Mouse (Mus musculus) stomach, postnatal 0 days (tissue): Measurements from ENCODE around the gene Zfp113. TPM values are rescaled to one million over a fixed set of nuclear protein-coding genes. Genes with fewer than 3 reads are reported as not detected.

Source experiments
- ATAC-seq: fragments of 200-750 bp; cut with Nextera tagmentation; 2 replicates; pipeline ENCODE4 v1.8.0; 2017; ENCODE audit not compliant: low FRiP score, low TSS enrichment
- DNase-seq: peaks from one replicate; pipeline ENCODE4 v3.0.0-alpha.2; 2016; ENCODE audit warnings: low spot score
- H3K27ac ChIP-seq: fragments of 300-500 bp; sonication (generic); replicated peaks from 2 replicates; pipeline ENCODE4 v1.5.1; 2014; ENCODE audit warnings: mild to moderate bottlenecking, control low read depth
- H3K27me3 ChIP-seq: fragments of 300-500 bp; sonication (generic); 2 replicates; pipeline ENCODE4 v1.6.1; 2014; ENCODE audit warnings: low read length; ENCODE audit not compliant: control insufficient read depth, insufficient read depth
- H3K36me3 ChIP-seq: fragments of 300-500 bp; sonication (generic); 2 replicates; pipeline ENCODE4 v1.6.1; 2014; ENCODE audit warnings: low read length, mixed read lengths; ENCODE audit not compliant: control insufficient read depth, insufficient read depth
- H3K4me1 ChIP-seq: fragments of 300-500 bp; sonication (generic); replicated peaks from 2 replicates; pipeline ENCODE4 v1.6.1; 2014; ENCODE audit warnings: antibody characterized with exemption; ENCODE audit not compliant: control insufficient read depth, insufficient read depth
- H3K4me2 ChIP-seq: fragments of 300-500 bp; sonication (generic); replicated peaks from 2 replicates; pipeline ENCODE4 v1.6.1; 2014; ENCODE audit warnings: low read depth, mild to moderate bottlenecking, control low read depth, moderate library complexity
- H3K4me3 ChIP-seq: fragments of 300-500 bp; sonication (generic); 2 replicates; pipeline ENCODE4 v1.5.1; 2014; ENCODE audit warnings: low read depth, low read length, control low read depth
- H3K9ac ChIP-seq: fragments of 300-500 bp; sonication (generic); 2 replicates; pipeline ENCODE4 v1.6.1; 2014; ENCODE audit warnings: mild to moderate bottlenecking, low read length, control low read depth, mixed read lengths
- H3K9me3 ChIP-seq: fragments of 300-500 bp; sonication (generic); 2 replicates; pipeline ENCODE4 v1.6.1; 2016; ENCODE audit warnings: low read length; ENCODE audit not compliant: control insufficient read depth
- CTCF ChIP-seq: IDR thresholded peaks from 2 replicates; pipeline ENCODE4 v1.5.1; 2016; ENCODE audit warnings: antibody characterized with exemption, low read depth, mild to moderate bottlenecking, moderate library complexity
- EP300 ChIP-seq: optimal IDR thresholded peaks from 2 replicates; pipeline ENCODE3; 2016; ENCODE audit warnings: antibody characterized with exemption
- WGBS: fragments of 180-500 bp; shearing (Covaris S2); extraction: QIAGEN DNeasy Blood & Tissue Kit; methylation state at CpG from one replicate; pipeline ENCODE4 v1.1.7; 2014; 5-methylcytosine and 5-hydroxymethylcytosine counted together
- polyA plus RNA-seq: library from polyadenylated mRNA; unstranded; fragments of >200 nt; fragmentation: Nextera tagmentation; extraction: Ambion mirVana; gene quantifications from 2 replicates; pipeline ENCODE4 v1.2.1, GENCODE M21; 2015

The Zfp113 gene
- 6.1 and 8.0 TPM in 2 replicates for polyA plus RNA-seq

DNA sequence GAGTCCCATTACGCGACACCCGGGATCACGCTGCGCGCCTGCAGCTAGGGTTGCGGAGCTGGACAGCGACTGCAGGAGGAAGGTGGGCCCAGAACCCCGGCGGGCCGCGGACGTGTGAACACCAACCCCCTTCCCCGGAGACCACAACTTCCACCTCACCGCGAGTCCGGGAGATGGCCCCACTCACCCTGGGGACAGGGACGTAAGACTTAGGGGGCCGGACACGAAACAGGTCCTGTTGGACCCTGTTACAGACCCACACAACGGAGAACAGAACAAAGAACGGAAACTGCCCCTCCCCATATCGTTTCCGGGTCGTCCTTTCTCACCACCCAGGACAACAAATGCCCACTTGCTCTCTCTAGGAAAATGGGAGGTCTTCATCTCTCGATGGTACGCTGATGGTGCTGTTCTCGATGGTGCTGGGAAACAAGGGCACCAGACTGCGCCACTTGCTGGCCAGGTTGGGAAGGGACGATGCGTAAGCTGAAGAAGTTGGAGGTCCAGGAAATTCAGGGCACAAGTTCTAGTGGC is at the start of gene Zfp113:
Gene Zfp113 (minus strand): TSS at position 302 of the 534 bp plus-strand sequence.
- Histone ChIP-seq H3K27ac (peak within 1 kb of the TSS; percentile 93), H3K36me3 (peaks cover 8% of the 10 kb centered on the region), H3K4me3 (peak within 1 kb of the TSS; percentile 71), H3K9me3 (no peaks in the 10 kb centered on the region), H3K4me1 (no peaks in the 10 kb centered on the region), H3K4me2 (peak within 1 kb of the TSS; percentile 64), H3K9ac (peak within 1 kb of the TSS; percentile 89), H3K27me3 (no peaks in the 10 kb centered on the region)
- ATAC-seq, result peak; percentile 98
- WGBS, result under 1% methylated on average over 31 of the region's 31 CpGs
- no peak for TF ChIP-seq EP300
- TF ChIP-seq CTCF, result peak; percentile 96
- peak; percentile 91 for DNase-seq

DNA sequence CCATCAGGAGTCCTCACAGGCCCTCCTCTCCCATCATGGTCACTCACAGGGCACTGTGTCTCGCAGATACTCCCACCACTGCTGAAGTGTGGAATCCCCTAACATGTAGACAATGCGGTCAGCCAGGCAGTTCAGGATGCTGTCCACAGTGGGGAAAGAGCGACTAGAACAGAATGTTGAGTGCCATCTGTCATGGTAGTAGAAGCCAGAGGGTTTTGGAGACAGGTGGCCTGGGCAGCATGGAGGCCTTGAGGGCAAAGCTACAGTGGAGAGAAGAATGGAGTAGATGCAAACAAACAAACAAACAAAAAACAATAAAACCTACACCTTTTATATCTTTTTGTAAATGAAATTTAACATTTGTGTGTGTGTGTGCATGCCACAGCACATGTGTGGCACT is 46.5 kb upstream of the Zfp113 start:
- WGBS, result 90% methylated on average over 3 of the region's 3 CpGs
- Histone ChIP-seq H3K4me1 (no peaks in the 10 kb centered on the region), H3K27me3 (no peaks in the 10 kb centered on the region), H3K9ac (no peak overlapping the region), H3K9me3 (no peaks in the 10 kb centered on the region), H3K36me3 (no peaks in the 10 kb centered on the region), H3K4me3 (no peak overlapping the region), H3K27ac (no peak overlapping the region), H3K4me2 (no peak overlapping the region)
- no peak for ATAC-seq
- TF ChIP-seq CTCF (no peak), EP300 (no peak)
- no peak for DNase-seq

DNA sequence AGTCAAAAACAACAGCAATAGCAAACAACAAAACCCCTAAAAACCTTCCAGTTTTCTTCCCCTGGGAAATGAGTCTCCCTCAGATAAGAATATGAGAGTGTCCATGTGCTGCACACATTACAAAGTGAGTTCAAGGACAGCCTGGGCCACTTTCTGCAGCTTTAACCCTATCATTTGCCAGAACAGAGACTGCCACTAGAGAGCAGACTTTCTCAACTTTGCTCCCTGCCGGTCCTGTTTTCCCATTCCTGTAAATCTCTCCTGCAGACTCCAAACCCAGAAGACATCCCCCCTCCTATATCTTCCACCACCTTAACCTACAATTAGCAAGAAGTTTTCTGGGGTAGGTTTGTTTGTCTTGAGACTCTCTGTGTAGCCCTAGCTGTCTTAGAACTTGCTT is 44.0 kb upstream of the Zfp113 start:
- Histone ChIP-seq H3K9me3 (no peaks in the 10 kb centered on the region), H3K4me3 (no peak overlapping the region), H3K27ac (no peak overlapping the region), H3K9ac (no peak overlapping the region), H3K27me3 (no peaks in the 10 kb centered on the region), H3K4me2 (no peak overlapping the region), H3K36me3 (no peaks in the 10 kb centered on the region), H3K4me1 (no peaks in the 10 kb centered on the region)
- WGBS, result 21% methylated on average over 1 of the region's 1 CpGs
- ATAC-seq (no peak), DNase-seq (no peak)
- TF ChIP-seq CTCF (peak; percentile 62), EP300 (no peak)

DNA sequence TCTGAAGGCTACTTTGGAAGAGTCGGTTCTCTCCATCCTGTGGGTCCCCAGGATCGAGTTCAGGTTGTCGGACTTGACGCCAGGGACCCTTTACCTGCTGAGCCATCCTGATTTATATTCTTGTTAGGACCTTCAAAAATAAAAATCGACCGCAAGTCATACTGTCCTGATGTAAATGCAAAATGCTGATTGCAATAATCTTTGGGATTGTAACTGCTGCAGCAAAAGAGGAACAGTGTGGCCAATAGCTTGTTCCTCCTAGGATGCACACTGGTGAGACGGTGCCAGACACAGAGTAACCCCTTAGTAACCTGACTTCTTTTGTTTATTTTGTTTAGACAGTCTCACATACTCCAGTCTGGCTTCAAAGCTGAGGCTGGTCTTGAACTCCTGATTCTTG is 39.9 kb upstream of the Zfp113 start:
- H3K9me3 ChIP-seq, result no peaks in the 10 kb centered on the region
- WGBS, result 64% methylated on average over 7 of the region's 7 CpGs
- H3K36me3 ChIP-seq, result no peaks in the 10 kb centered on the region
- H3K27me3 ChIP-seq, result no peaks in the 10 kb centered on the region
- H3K9ac ChIP-seq, result no peak overlapping the region; the same call in 1 of the 2 replicates
- no peak overlapping the region for H3K4me3 ChIP-seq
- H3K4me2 ChIP-seq, result peak overlapping the region; percentile 95; the same call in 1 of the 2 replicates
- DNase-seq, result no peak
- TF ChIP-seq EP300, result no peak
- TF ChIP-seq CTCF, result no peak
- no peak overlapping the region for H3K27ac ChIP-seq
- no peak for ATAC-seq
- H3K4me1 ChIP-seq, result peaks cover 3% of the 10 kb centered on the region

DNA sequence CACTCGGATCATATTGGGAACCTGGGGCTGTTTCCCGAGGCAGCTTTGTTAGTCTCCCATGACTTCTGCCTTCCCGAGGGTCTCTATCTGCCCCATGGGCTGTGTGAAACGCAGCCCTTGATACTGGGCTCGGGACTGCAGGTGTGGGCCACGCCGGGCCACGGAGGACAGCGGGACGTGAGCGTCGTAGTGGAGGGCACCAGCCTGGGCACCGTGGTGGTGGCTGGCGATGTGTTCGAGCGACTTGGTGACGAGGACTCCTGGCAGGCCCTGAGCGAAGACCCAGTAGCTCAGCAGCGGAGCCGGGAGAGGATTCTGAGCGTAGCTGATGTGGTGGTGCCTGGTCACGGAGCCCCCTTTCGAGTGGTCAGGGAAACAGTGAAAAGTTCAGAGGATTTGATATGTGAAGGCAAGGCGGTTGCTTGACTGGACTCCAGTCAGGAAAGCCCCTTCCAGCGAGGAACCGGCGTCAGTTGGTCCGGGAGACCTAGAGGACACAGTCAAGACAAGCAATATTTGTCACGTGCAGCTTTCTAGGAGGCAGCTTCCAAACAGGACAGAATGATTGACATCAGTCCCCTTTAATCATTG is 39.3 kb upstream of the Zfp113 start:
- TF ChIP-seq CTCF (peak; percentile 10; the same call in 1 of the 2 replicates), EP300 (no peak)
- Histone ChIP-seq H3K4me1 (peaks cover 3% of the 10 kb centered on the region), H3K4me2 (peak overlapping the region; percentile 95), H3K36me3 (no peaks in the 10 kb centered on the region), H3K4me3 (peak overlapping the region; percentile 70), H3K9me3 (no peaks in the 10 kb centered on the region), H3K27ac (peak overlapping the region; percentile 89), H3K27me3 (no peaks in the 10 kb centered on the region), H3K9ac (peak overlapping the region; percentile 83)
- DNase-seq (peak; percentile 43), ATAC-seq (peak; percentile 55)
- under 1% methylated on average over 29 of the region's 29 CpGs for WGBS
